Mouse (Mus musculus) CD8-positive naive resting alpha-beta T cell, adult 2 months (primary cell): ENCODE results near the gene Slc5a4a.

Experiments used
- DNase-seq, 2 experiments: peaks; one replicate each; pipeline ENCODE4 v3.0.0; 2022; ENCODE audit warnings: low read depth in 2 of 2, low spot score in 2 of 2

Slc5a4a gene

DNA sequence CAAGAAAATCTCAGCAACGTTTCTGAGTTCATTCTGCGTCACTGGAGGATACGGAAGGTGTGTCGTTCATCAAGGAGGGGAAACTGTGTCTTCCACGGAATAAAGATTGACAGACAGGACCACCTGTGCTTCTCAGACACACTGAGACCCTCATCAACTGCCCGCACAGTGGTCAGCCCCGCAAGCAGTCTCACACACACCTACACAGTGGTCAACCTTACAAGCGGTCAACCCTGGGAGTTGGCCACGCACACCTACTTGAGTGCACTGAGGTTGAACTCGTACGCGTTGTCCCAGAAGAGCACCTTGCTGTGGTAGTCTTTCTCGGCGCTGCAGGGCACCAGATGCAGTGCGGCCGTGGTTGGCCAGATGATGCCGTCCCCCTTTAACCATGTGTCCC is 69.8 kb downstream of the Slc5a4a start:
- DNase-seq = no peak

DNA sequence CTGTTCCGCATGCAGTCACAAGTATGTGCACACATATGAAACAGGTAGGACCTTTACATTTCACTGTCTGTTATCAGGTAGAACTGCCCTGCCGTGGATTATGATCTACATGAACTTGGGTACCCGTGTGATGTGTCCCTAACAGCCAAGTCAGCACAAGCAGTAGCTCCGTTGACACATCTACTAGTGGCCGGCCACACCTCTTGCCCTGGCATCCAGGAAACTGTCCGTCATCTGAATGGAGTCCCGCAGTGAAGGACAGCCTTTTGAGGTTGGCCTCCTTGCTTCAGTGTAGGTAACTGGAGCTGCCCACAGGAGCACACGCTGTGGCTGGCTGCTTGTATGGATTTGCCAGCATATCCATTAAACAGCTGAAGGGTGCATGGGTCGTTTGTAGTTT is 71.0 kb downstream of the Slc5a4a start:
- no peak for DNase-seq

DNA sequence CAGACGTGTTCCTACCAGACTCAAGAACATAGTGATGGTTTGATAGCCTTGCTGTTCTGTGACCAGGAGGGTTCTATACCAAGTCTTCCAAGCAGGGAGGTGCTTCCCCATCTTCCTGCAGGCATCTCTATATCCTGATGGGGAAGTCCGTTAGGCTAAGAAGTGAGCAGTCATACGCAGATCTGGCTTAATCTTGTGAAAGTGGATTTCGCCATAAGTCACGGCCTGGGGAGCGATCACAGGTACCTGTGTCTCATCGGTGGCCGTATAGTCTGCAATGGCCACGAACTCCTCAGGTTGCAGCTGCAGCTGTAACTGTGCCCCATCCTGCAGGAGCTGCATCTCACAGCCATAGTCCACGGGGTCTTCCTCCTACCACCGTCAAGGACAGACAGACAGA is 78.7 kb downstream of the Slc5a4a start:
- no peak for DNase-seq

DNA sequence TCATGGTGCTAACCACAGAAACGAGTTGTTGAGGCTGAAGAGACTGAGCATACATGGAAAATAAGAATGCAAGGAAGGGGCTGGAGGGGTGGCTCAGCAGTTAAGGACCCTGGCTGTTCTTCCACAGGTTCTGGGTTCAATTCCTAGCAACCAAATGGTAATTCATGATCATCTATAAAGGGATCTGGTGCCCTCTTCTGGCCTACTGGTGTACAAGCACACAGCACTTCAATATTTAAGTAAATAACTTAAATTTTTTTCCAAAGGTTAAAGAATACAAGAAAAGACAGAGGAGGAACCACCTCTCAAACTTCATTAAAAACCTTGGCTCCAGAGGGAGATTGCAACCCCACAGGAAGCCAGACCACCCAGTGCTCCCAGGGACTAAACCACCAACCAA is 82.4 kb downstream of the Slc5a4a start:
- no peak for DNase-seq

DNA sequence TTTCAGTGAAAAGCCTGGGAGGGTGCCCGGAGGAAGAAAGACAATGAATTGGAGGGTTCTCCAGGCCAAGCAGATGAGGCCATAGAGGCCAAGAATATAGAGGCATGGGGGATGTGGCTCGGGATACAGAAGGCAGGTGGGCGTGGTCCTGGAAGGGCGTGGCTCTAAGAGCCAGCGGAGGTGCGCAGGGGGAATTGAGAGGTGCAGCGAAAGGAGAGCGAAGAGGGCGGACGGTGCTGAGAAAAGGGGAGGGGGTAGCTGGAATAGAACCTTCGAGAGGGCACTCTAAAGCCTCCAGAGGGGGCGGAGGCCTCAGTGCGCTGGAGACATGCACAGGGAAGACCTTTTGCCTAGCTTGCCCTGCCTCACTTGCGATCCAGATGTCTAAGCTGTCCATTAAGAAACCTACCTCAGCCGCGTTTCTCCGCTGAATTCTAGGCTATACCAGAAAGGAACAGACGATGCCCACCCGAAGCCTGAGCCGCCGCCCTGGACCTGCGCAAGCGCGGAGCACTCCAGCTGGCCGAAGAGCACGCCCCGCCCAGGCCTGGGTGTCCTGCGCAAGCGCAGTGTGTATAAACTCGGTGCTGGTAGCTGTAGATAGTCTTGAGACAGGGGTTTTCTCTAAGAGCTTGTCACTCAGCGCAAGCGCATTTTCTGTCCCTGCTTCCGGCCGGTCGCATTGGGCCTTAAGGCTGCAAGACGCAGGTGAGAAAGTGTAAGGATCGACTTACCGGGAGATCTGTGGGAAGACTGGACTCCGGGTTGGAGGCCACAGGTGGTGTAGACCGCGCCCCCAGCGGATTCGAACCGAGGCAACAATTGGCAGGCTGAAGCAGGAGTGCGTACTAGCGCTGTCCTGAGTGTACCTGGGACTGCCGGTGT is 90.3 kb downstream of the Slc5a4a start, which contains the start of gene Prmt2:
TSS of gene Prmt2 (minus strand) at position 525 of the 885 bp plus-strand sequence.
- DNase-seq = peak; percentile 78 to 86
